Mouse (Mus musculus): Measurements from ENCODE around the gene Gm13030.

- TF ChIP-seq CTCF (IDR thresholded peaks at IDR 0.05; ENCODE audit: insufficient read depth, low read depth, low read length) (no peak), POLR2A (IDR thresholded peaks at IDR 0.05; ENCODE audit: insufficient read depth, low read depth, low read length) (no peak)
Measured at GRCm38 (mm10) chr4:138913141-138913787, 39.5 kb upstream of the Gm13030 start.
